Mouse (Mus musculus) liver, adult 10 weeks (tissue): Measurements from ENCODE around the gene Bfar. TPM values are rescaled to one million over a fixed set of nuclear protein-coding genes. Genes with fewer than 3 reads are reported as not detected.

Source experiments
- polyA plus RNA-seq: library from polyadenylated mRNA; stranded (reverse); fragments of 350-450 nt; fragmentation: Illumina TruSeq; extraction: RNeasy Lipid Tissue Mini Kit (QIAGEN cat#74804); gene quantifications from one replicate; pipeline ENCODE4 v1.2.3, GENCODE M21; 2014; ENCODE audit warnings: low read depth, low replicate concordance

Bfar gene
- 32.4 TPM for polyA plus RNA-seq

DNA sequence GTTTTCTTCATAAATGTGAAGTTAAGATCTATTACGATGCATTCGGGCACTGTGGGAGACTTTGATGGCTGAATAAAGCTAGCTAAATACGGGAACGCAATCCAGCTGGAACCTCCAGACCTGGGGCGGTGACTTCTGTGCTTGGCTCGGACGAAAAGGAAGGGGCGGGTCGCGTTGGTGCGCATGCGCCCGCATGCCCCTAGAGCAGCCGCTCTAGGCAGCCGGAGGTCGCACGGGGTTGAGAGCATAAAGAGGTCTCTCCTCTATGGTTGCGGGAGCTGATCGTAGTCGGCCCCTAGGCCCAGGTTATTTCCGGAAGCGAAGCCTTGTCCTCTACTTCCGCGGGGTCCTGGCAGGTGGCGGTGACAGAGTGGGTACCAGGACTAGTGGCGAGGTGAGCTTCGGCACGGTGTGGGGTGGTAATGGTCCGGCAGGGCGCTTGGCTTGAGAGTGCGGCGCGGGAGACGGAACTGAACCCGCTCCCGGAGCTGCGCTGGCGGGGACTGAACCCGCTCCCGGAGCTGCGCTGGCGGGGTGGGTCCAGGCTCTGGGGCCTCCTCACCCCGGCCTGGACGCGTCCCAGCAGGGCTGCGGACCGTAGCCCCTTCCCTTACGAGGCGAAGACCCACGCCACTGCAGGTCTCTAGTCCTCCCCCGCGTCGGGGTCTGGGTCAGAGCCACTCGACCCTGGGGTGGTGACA lies at the start of gene Bfar, which contains the start of gene 3110001I22Rik:
Gene Bfar (plus strand): TSS at position 174 of the 701 bp plus-strand sequence.
Gene 3110001I22Rik (plus strand): TSS at position 245 of the 701 bp plus-strand sequence.

DNA sequence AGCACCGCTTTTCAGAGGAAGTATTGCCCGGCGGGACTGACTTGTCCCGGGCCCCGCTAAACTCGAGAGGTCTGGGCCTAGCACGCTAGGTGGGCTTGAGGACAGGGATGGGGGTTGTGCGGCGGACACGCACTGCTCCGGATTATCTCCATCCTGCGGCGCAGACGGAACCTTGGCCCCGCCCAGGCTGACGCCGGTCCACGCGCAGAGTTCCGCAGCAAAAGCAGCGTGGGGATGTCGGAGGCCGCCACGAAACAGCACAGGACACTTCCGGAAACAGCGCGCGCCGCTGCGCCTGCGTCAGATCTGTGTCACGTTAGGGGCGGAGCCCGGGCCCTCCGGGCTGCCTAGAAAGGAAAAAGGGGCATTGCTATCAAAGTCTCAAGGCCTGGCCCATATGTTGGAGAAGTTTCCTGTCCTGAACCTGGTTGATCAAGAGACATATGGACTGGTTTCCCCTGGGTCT lies 3.7 kb upstream of the Bfar start, which contains the start of gene Parn:
Gene Parn (minus strand): TSS at position 293 of the 466 bp plus-strand sequence.

DNA sequence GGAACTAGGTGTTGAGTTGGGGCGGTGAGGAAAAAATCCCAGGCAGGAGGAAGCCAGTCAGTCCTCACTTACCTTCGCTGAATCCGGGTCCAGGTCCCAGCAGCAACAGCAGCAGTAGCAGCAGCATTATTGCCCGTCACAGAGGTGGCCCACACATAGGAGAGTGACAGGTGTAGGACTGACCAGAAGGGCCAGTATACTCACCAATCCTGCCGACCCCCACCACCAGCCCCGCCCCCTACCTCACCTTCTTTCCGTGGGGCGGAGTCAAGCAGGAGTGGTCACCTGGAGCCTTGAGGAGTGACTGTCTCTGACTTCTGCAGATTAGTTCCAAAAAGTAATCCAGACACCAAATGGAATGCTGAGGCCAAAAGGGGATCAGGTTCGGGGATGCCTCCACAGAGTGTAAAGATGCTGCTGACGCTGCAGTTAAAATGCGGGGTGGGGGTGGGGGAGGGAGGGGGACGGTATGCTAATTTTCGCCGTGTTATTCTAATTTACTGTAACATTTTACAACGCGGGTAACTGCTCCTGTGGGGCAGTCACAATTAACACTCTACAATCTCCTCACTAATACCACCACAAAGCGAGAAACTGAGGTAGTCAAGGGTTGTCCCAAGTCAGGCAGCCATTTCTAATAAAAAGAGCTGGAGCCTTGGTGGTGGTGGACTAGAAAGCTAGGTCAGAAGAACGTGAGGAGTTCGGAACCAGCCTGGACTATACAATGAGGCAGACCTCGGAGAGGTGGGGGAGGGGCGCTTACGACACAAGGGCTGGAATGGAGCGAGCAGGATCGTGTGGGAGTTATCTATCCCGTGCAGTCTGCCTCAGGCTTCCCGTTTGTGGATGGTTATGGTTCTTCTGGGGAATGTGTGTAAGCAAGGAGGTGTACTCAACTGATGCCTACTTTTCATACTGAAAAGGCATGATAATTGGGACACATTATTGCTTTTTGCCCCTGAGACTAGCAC lies 58.9 kb downstream of the Bfar start, which contains the start of gene Pla2g10:
Gene Pla2g10 (minus strand): TSS at position 699 of the 971 bp plus-strand sequence.

Other genes starting within 250 kb of the Bfar start
- 16.2 TPM for gene Parn, start 3.7 kb upstream of the Bfar start, polyA plus RNA-seq
- gene 3110001I22Rik, start 71 bp downstream of the Bfar start, polyA plus RNA-seq: 2.9 TPM
- not detected for gene Pla2g10, start 59.1 kb downstream of the Bfar start, polyA plus RNA-seq
- 12.3 TPM for gene Rrn3, start 108.8 kb downstream of the Bfar start, polyA plus RNA-seq
- 39.9 TPM for gene Ntan1, start 147.0 kb downstream of the Bfar start, polyA plus RNA-seq
- 55.9 TPM for gene Pdxdc1, start 231.3 kb downstream of the Bfar start, polyA plus RNA-seq
- 68.8 TPM for gene Mpv17l, start 231.3 kb downstream of the Bfar start, polyA plus RNA-seq